Mouse (Mus musculus) left cerebral cortex, adult 9 months (tissue): ENCODE results near the gene Cux1.
A peak's percentile ranks its signal among the peaks of the same experiment; 100 is the strongest.
"Not testable (repeated sequence)": the region's sequence is repeated elsewhere in the genome, so short reads cannot be mapped to it uniquely, and the experiment has no call there.

Source experiments
- DNase-seq, 2 experiments: peaks; one replicate each; pipeline ENCODE4 v3.0.0; 2022; ENCODE audit warnings: low spot score in 2 of 2

Cux1 gene

DNA sequence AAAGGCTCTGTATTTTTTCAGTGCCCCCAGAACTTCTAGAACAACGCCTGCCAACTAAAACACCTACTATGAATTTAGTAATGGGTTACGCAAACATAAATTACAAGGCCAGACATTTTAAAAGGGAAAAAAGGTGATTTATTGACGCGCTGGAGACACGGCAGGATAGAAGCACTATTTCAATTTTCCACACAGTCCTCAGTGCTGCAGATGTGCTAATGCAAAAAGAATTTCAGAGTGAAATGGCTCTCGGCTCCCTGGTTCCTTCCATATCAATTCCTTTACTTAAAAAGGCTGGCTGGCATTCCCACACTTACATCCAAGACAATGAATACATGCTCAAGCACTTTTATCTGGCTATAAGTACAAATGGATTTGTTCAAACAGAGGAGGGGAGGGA lies 94.4 kb downstream of the Cux1 start:
- DNase-seq = no peak

DNA sequence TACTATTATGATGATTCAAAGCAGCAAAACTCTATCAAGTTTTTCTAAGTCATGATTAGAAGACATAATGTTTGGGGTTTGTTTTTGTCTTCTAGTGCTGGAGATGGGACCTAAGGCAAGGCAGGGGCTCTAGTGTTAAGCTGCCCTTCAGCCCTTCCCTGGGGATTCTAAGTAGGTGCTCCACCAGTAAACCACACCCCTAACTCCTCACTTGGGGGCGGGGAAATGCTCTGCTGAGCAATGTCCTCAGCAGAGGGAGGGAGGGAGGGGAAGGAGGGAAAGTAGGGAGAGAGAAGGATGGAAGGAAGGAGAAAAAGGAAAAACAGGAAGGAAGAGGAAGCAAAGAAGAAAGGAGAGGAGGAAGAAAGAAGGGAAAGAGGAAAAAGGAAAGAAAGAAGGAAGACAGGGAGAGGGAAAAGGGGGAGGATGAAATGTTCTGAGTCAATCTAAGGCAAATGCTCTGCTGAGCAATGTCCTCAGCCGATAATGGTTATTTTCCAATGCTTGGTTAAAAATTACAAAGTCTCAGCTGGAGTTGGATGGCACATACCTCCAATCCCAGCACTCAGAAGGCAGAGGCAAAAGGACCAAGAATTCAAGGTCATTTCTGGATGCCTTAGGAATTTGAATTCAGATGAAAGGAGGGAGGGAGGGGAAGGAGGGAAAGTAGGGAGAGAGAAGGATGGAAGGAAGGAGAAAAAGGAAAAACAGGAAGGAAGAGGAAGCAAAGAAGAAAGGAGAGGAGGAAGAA lies 96.1 kb downstream of the Cux1 start:
- DNase-seq = not testable (repeated sequence)

DNA sequence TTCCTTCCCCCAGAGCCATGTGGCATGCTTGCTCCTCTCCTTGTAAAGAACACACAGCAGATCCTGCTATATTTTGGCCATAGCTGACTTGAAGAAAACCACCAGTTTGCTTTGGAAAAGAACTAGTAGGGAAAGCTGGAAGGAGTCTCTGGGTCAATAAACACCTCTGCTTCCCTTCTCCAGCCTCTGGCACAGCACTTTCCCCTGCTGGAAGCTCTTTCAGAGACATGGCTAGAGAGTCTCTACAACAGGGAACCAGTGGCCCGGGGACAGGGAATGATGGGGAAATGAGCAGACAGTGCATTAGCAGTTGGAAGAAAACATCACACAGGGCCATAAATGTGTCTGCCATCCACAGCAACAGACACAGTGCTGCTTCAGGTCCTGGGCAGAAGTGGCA lies 98.0 kb downstream of the Cux1 start:
- DNase-seq = no peak

DNA sequence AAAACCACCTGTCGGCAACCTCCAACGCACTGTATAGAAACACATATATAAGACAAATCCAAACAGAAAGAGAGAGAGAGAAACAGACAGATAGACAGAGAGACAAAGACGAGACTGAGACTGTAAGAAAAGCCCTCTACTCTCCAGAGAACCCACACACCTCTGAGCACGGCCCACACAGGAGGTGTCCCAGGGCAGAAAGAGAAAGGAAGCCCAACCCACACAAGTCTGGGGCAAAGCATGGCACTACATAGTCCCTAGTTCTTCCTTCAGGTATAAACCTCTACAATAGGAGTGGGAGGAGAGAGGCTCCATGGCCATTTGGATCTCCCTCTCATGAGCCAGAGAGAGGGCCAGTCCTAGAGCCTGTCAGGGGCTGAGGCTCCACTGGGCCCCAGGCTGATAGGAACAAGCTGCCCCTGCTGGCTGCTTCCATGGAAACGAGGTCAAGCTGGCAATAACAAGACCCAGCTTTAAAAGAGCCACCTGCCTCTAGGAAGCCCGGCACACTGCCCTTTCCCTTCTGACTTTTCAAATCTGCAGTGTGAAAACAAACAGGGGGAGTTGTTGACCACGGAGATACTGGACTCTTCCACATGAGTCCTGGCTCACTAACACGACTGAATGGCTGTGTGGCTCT lies 99.8 kb downstream of the Cux1 start:
- no peak for DNase-seq

DNA sequence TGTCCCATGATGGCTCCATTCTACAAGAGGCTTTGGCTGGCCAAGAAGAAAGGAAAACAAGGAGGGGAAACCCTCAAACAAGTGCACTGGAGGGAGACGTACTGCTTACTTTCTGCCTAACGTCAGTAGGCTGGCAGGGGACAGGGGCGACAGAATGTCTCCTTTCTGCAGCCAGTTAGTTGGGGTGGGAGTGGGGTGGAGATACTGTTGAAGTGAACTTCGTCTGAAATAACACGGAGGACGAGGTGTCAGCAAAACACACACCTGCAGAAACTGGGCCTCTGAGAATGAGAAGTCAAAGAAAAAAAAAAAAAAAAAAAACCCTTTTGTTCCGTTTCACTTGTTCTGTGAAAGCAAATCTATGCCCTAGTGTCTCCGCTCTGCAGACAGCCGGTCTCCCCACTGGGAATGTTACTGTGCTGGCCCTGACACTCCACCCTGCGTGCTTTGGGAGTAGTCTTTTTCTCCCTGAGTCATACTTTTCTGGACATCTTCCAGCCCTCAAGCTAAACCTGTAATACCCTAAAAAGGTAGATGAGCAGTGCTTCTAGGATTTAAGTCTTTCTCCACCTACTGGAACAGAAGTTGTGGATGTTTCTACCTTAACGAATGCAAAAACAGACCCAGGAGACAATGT lies 101.4 kb downstream of the Cux1 start:
- no peak for DNase-seq

DNA sequence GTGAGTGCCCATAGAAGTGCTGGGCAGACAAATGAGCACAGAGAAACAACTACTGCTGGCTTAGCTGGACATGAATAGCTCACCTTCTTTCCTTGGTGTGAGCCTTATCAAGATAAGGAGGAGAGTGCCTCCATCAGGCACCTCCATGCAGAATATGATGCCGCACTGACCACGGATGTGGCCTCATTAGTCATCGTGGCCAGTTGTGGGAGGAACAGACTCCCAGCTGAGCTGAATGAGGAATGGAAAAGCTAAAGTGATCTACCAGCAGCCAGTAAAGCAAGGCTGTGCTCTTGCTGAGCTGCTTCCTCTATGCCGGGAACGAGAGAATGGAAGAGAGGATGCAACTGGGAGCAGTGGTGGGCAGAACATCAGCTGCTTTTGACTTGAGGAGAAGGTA lies 101.9 kb downstream of the Cux1 start:
- DNase-seq = no peak

DNA sequence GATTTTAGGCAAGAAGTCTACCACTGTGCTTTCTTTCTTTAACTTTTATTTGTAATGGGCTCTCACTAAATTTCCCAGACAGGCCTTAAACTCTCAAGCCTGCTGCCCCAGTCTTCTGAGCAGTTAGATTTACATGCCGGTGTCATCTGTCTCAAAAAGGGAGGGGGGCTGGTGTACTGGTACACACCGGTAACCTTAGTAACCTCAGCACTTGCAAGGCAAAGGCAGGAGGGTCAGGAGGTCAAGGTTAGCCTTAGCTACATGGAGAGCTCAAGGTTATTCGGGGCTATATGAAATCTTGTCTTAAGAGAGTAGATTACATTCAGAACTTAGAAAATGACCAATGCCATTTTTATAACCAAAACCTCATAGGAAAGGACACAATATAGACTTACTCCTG lies 102.4 kb downstream of the Cux1 start:
- DNase-seq = no peak

DNA sequence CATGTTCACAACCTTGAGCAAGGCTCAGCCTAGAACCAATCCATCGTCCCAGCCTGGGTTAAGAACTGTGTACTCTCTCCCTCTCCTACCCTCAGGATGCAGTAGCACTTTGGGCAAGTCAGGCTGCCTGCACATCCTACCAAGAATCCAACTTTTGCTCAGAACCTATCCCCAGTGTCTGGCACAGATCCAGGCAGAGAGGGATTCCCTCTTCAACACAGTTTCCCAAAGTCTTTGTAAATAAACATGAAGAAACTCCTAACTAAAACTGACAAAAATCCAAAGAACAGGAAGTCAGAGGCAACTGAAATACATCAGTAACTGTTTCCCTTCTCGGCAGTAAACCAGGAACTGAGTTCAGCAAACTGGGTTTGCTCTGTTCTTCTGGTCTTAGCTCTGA lies 103.2 kb downstream of the Cux1 start:
- no peak for DNase-seq

DNA sequence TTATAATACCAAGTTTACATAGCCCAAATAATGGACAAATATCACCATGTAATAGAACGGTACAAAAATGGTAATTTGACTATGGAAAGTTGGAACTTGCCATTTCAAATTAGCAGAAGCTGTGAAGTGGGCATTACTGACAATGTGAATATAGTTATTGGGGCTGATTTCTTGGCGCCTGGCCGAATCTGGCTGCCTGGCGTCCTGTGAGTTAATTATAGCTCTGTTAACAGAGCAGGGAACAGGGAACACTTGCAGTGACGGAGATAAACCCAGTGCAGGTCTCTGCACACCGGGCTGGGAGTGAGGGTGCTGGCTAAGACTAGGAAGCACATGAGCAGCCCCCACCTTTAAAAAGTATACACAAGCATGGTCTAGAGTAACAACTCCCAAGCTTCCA lies 104.7 kb downstream of the Cux1 start:
- no peak for DNase-seq

DNA sequence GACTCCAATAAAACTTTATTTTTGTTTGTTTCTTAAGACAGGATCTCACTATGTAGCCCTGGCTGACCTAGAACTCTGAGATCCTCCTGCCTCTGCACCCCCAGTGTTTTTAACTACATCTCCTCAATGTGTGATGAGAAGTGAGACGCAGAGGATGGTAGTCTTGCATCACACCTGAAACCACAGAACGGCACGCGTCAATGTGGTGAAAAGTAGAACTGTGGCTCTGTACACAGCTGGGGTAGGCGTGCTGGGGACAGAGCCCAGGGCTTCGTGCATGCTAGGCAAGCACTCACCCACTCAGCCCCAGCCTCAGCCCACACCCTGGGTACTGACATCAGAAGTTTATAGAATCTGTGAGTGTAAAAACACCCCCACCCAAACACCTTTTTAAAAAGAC lies 107.4 kb downstream of the Cux1 start:
- no peak for DNase-seq

DNA sequence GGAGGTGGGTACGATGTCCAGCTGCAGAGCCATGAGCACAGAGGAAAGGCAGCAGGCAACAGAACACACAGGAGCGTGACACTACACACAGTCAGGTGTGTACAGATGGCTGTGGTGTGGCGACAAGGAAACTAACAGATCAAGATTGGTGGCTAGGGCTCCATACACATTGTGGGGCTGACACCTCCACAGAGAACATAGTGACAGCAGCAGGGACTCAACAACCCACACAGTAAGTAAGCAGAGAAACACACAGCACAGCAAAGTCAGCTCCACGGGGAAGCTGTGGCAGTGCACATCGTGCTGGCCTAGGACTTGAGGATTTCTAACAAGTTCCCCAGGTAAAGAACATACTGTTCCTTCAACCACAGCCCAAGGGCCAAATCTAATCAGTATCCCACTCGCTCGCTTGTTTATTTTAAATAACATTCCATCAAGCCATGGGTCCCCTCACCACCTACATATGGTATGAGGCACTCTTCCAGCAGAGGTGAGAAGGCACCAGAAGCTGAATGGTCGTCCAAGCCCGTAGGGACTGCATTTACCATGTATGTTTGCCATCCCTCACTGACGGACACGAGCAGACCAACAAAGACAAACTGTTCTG lies 108.3 kb downstream of the Cux1 start:
- no peak for DNase-seq

DNA sequence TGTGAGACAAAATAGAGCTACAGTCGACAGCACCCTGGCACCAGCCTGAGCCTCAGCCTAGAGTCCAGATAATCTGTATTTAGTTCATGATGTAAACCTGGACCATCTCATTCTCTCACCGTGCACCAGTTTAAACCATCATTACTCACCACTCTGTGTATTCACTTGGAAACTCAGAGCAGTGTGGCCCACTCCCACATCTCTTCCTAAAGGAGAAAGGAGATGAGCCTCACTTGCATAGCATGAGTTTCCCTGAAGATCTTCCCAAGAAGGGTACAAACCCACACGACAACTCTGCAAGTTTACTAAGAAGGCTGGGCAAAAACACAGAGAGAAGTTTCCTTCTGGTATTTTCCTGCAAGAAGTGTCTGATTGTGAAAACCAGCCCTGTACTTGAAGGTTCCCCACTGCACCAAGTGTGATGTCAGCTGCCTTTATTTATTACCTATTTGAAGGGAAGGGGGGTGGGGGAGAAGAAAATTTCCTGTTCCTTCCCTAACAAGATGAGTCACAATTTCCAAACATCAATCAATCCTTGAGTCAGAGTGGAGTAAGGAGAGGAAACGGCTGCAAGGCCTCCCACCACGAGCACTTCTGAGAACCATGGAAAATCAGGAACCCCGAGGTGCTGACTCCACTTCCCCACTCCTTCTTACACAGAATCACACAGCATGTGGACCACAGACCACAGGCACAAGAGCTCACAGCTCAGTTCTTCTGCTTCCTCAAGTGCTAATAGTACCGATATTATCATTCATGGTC lies 109.0 kb downstream of the Cux1 start:
- no peak for DNase-seq

DNA sequence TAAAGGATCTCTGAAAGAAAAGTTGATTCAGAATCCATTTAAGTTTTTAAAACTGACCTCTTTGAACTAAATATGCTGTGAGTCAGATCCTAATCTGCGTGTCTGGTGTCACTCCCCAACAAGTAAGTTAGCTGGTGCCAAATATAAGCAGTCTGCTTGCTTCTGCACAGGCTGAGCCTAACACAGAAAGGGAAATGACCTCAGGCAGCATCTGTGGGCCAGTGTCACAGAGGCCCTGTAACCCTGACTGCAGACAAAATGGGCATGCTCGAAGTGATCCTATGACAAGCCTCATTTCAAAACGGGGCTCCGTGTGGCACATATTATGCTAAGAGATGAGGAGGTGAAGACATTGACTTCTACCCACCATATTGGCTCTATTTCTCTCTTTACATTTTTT lies 110.9 kb downstream of the Cux1 start:
- no peak for DNase-seq

DNA sequence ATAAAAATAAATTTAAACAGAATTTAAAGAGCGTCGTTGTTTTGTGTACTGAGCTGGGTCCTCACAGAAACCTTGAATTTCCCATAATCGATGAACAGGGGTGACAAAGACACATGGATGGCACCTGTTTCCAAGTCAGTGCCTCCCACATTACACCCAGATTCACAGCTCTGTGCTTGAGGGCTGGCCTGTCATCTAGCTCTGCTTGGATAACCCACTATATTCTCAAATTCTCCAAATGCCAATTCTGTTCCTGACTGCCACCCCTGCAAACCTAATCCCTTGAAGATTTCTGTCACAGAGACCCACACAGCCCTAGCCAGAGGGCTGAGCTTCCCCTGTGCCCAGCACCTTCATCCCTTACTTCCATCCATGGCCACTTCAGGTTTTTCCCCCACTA lies 114.6 kb downstream of the Cux1 start:
- DNase-seq = no peak

DNA sequence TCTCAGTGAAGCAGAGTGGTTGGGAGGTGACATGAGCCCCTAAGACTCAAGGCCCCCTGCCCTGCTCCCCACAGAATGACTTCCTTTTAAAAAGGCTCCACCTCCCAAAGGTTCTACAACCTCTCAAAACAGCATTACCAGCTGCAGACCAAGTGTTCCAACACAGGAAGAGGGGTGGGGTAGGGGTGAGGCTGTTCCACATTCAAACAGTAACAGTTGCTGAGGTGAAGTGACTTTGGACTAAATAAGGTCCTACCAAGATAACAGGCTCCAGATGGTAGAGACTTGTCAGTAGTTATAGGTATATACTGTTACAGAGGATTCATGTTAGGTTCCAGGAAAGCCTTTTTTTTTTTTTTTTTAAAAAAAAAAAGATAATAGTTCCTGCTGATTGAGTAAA lies 117.5 kb downstream of the Cux1 start:
- no peak for DNase-seq

DNA sequence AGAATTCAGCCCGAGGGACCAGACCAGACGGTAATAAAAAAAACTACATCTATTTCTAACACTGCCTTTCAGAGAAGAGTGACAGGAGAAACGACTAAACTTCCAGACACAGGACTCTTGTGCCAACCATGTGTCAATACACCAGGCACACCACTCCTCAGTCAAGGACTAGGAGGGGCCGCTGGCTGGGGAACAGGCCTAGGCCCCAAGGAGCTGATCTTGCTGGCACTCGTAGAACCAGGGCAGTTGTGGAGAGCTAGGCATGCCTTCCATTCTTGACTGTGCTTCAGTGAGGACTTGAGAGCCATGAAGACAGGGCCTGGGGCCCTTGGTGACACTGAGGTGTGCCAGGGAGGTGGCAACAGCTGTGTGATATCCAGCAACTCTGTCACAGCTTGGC lies 121.3 kb downstream of the Cux1 start:
- no peak for DNase-seq

DNA sequence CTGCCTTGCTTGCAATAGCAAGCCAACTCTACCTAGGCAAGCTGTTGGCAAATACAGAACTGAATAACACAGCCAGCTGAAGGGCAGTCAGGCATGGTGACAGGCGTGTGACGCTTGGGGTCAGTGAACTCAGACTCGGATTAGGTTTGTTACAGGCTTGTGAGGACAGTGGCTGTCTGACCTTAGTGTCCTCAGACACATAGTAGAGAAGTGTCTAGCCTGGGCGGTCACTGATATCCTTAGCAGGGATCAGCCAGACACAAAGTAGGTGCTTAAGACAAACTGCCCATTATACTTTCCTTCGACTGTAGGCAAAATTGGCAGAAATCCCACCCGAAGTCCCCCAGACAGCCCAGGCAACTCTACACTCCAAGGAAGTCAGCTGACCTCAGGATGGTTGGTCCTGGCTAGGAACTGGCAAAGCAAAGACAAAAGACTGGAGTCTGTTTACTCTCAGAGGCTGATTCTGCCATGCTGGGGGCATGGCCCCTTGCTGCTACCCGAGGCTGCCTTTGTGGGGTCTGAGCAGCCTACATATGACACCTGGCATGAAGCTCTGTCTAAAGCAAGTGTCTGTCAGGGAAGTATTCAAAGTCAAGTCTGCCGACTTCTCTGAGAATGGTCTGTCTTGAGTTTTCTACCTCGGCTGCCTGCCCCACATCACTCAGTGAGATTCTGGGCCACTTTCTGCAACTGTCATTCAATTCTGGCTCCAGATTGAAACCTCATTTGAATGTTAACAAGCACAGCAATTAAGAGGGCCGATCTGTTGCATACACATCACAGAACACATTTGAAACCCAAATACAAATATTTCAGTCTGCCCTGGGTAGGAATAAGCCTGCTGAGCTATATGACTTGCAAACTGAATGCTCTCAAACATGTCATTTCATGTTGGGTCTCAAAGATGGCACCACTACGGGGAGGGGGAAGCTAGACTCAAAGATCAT lies 124.8 kb downstream of the Cux1 start:
- no peak for DNase-seq

DNA sequence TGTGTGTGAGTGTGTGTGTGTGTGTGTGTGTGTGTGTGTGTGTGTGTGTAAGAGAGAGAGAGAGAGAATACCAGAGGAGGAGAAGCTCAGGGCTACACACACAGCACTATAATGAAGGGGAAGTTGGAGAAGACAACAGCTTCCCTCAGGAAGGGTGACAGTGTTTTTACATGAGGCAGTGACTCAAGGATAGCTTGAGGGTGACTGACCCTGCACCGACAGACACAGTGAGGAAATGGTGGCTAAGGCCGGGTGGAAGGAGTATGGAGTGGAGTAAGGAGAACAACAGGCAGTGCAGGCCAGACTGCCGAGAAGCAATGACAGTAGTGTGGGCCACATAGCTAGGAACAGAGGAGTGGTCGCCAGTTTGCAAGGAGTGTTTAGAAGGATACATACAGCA lies 137.6 kb downstream of the Cux1 start:
- DNase-seq = no peak

DNA sequence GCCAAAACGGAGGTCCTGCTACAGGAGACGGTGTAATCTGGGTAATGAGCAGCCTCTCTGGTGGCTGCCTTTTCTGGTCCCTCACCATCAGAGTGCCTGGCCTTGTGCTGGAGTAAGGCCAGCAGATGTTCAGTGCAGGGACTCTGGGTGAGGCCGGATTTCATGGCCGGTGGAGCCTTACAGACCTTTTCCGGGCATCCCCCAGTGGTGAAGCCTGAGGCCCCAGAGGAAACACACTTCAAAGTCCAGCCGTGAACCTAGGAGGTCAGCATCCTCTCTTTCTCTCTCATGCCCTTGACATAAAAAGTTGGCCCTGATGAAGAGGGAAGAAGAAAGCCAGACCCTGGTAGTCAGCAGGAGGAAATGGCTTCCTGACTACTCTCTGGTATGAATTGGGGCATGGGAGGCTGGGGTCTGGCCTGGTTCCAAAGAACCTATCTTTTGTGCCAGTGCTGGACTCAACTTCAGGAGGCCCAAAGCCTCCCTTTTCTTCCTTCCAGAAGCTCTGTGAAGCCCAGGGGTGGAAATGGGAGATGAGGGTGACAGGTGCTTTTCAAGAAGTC lies 138.7 kb downstream of the Cux1 start:
- no peak for DNase-seq

DNA sequence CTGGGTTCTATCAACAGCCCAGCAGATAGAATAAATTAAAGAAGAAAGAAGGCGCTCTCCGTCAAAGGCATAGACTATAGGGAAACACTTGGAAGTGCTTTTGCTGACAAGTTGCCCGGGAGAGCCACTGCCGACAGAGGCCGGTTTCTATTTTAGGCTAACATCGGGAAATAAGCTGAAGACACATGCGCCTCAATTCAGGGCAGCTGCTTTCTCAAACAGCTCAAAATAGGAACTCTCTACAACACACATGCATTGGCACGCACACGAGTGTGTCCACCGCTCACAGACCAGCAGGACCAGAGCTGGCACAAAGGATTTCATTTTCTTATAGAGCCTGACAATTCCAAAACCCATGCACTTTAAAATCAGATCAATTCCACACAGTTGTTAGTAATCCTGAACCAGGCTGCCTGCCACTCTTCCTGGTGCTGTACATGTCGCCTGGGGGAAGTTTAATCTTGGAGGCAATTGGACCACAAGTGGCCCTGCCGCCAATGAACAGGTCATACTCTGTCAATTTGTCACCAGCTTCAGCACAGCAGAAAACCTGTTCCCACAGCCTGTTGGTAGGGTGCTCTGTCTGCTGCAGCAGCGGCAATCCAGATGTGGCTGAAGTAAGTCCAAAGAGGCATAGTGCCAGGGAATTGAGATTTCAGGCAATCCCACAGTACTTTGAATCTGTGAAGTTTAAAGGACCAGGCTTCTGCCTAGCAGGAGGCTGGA lies 139.4 kb downstream of the Cux1 start:
- peak; percentile 61 to 68 for DNase-seq
